Mouse (Mus musculus): ENCODE measurements at regions not wholly inside any gene's neighbourhood (a gene's known extent, or its start where the extent isn't known, plus 50 kb on each side); places are given as distances from the start of the nearest gene placed in this dataset.

DNA sequence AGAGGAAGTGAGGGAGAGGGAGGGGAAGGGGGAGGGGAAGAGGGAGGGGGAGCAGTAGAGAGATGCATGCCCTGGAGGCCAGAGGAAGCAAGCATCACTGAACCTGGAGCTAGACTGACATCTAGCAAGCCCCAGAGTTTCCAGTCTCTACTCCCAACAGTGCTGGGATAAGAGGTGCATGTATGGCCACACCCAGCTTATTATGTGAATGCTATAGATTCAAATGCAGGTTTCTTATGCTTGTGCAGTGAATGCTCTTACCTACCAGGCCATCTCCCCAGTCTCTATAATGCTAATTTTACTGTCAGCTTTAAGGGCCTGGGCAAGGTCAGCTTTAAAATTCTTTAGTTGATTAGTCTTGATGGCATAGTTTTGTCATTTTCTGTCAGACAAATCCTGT is 271.3 kb upstream of the Thsd7b start:
- no peak overlapping the region for H3K4me3 ChIP-seq (ENCODE audit: low read length)
- H3K9ac ChIP-seq (ENCODE audit: low read length): no peak overlapping the region
- no peaks in the 10 kb centered on the region for H3K4me1 ChIP-seq (ENCODE audit: control insufficient read depth, insufficient read depth, low read length)
- no peaks in the 10 kb centered on the region for H3K27me3 ChIP-seq (ENCODE audit: control insufficient read depth, insufficient read depth, low read length)
- no peak overlapping the region for H3K27ac ChIP-seq (ENCODE audit: low read length)
- no peaks in the 10 kb centered on the region for H3K36me3 ChIP-seq (ENCODE audit: control insufficient read depth, insufficient read depth)
- H3K4me2 ChIP-seq (ENCODE audit: low read depth, low read length): no peak overlapping the region
- ATAC-seq (replicated peaks; ENCODE audit: extremely low read depth, insufficient read depth, low FRiP score): no peak
- no peaks in the 10 kb centered on the region for H3K9me3 ChIP-seq (replicated peaks; ENCODE audit: control insufficient read depth, low read length)

DNA sequence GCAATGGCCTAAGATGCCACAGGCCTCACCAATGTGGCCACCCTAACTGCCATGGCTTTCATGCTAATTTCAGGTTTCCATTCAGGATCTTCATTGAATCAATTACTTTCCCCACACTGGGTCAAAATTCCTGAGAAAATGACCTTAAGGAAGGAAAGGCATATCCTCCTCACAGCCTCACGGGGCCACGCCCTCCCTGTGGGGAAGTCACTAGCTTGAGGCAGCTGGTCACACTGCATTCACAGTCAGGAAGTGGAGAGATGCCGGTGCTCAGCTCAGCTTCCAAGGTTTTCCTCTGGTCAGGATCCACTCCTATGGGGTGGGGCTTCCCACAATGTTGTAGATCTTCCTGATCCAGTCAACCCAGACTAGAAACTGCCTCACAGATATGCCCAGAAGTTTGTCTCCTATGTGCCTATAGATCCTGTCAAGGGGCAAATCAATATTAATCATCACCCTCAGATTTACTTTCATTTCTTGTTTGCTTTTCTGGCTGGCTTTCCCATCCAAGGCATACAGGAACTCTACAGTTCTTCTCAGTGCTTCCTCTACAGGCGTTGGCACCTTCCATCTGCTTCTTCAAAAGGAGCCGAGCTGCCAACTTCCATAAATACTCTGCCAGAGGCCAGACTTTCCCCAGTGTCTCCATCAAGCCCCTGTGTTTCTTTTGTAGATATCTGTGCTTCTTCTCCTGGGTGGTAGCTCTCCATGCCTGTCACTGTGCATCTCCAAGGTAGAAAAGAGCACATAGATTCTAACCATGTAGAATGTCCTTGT is 273.2 kb upstream of the Thsd7b start:
- H3K27me3 ChIP-seq (ENCODE audit: control insufficient read depth, insufficient read depth, low read length): no peaks in the 10 kb centered on the region
- no peak overlapping the region for H3K4me2 ChIP-seq (ENCODE audit: low read depth, low read length)
- no peak overlapping the region for H3K9ac ChIP-seq (ENCODE audit: low read length)
- no peak for ATAC-seq (replicated peaks; ENCODE audit: extremely low read depth, insufficient read depth, low FRiP score)
- WGBS: 54% methylated on average over 5 of the region's 5 CpGs
- no peaks in the 10 kb centered on the region for H3K9me3 ChIP-seq (replicated peaks; ENCODE audit: control insufficient read depth, low read length)
- no peaks in the 10 kb centered on the region for H3K36me3 ChIP-seq (ENCODE audit: control insufficient read depth, insufficient read depth)
- H3K4me3 ChIP-seq (ENCODE audit: low read length): no peak overlapping the region
- H3K4me1 ChIP-seq (ENCODE audit: control insufficient read depth, insufficient read depth, low read length): no peaks in the 10 kb centered on the region
- no peak overlapping the region for H3K27ac ChIP-seq (ENCODE audit: low read length)

DNA sequence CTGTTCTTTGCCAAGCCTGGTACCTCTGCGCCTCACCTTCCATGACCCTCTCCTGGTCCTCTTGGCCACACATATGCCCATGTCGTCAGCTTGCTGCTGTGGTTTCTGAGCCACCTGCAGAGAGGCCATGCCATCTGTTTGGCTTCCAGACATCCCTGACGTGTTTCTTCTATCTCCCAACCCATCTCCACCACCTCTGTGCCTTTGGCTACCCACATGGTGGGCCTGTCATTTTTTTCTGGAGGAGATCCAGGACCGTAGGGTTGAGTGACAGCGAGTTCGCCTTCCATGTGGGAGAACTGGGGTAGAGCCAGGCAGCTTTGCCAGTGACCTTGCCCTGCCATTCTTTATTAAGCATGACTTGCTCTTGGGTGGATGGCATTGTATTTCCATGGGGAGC is 278.4 kb upstream of the Thsd7b start:
- no peak overlapping the region for H3K9ac ChIP-seq (ENCODE audit: low read length)
- no peaks in the 10 kb centered on the region for H3K9me3 ChIP-seq (replicated peaks; ENCODE audit: control insufficient read depth, low read length)
- no peak overlapping the region for H3K27ac ChIP-seq (ENCODE audit: low read length)
- no peaks in the 10 kb centered on the region for H3K36me3 ChIP-seq (ENCODE audit: control insufficient read depth, insufficient read depth)
- no peaks in the 10 kb centered on the region for H3K4me1 ChIP-seq (ENCODE audit: control insufficient read depth, insufficient read depth, low read length)
- H3K4me3 ChIP-seq (ENCODE audit: low read length): no peak overlapping the region
- no peak overlapping the region for H3K4me2 ChIP-seq (ENCODE audit: low read depth, low read length)
- no peaks in the 10 kb centered on the region for H3K27me3 ChIP-seq (ENCODE audit: control insufficient read depth, insufficient read depth, low read length)
- ATAC-seq (replicated peaks; ENCODE audit: extremely low read depth, insufficient read depth, low FRiP score): no peak
- WGBS: 75% methylated on average over 6 of the region's 6 CpGs

DNA sequence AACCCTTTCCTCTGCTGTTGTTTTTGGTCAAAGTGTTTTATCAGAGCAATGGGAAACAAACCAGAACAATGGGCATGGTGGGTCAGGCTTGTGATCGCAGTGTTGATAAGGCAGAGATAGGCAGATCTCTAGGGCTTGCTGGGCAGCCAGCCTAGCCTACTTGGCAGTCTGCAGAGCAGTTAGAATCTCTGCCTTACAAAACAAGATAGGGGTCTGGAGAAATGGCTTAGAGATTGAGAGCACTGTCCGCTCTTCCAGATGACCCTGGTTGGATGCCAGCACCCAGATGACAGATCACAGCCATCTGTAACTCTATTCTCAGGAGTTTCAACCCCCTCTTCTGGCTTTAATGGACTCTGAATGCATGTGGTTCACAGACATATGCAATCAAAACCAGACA is 289.7 kb upstream of the Thsd7b start:
- Histone ChIP-seq H3K36me3 (ENCODE audit: control insufficient read depth, insufficient read depth) (no peaks in the 10 kb centered on the region), H3K4me2 (ENCODE audit: low read depth, low read length) (no peak overlapping the region), H3K27ac (ENCODE audit: low read length) (no peak overlapping the region), H3K27me3 (ENCODE audit: control insufficient read depth, insufficient read depth, low read length) (no peaks in the 10 kb centered on the region), H3K4me3 (ENCODE audit: low read length) (no peak overlapping the region), H3K9me3 (replicated peaks; ENCODE audit: control insufficient read depth, low read length) (no peaks in the 10 kb centered on the region), H3K9ac (ENCODE audit: low read length) (no peak overlapping the region), H3K4me1 (ENCODE audit: control insufficient read depth, insufficient read depth, low read length) (no peaks in the 10 kb centered on the region)
- ATAC-seq (replicated peaks; ENCODE audit: extremely low read depth, insufficient read depth, low FRiP score): no peak; the same call in 1 of the 2 replicates
- WGBS: 57% methylated on average over 2 of the region's 2 CpGs

DNA sequence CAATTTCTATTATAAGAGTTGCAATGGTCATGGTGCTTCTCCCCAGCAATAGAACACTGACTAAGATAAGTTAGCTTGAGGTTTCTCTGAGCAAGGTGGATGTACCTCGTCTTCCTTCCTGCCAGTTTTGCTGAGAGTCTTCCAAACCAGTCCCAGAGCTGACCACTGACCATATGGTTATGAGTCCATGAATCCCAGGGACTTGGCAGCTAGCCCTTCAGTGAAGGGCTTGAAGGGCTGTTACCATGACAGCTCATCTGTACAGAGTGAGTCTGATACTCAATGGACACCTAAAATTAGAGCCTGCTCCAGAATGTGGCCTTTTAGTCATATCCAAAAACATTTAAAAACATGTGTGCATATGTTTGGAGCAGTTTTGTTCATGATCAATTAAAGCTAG is 297.5 kb upstream of the Thsd7b start:
- Histone ChIP-seq H3K4me2 (ENCODE audit: low read depth, low read length) (no peak overlapping the region), H3K9me3 (replicated peaks; ENCODE audit: control insufficient read depth, low read length) (no peaks in the 10 kb centered on the region), H3K4me3 (ENCODE audit: low read length) (no peak overlapping the region), H3K9ac (ENCODE audit: low read length) (no peak overlapping the region), H3K27me3 (ENCODE audit: control insufficient read depth, insufficient read depth, low read length) (no peaks in the 10 kb centered on the region), H3K36me3 (ENCODE audit: control insufficient read depth, insufficient read depth) (no peaks in the 10 kb centered on the region), H3K4me1 (ENCODE audit: control insufficient read depth, insufficient read depth, low read length) (no peaks in the 10 kb centered on the region), H3K27ac (ENCODE audit: low read length) (no peak overlapping the region)
- WGBS: 66% methylated on average over 1 of the region's 1 CpGs
- ATAC-seq (replicated peaks; ENCODE audit: extremely low read depth, insufficient read depth, low FRiP score): no peak

DNA sequence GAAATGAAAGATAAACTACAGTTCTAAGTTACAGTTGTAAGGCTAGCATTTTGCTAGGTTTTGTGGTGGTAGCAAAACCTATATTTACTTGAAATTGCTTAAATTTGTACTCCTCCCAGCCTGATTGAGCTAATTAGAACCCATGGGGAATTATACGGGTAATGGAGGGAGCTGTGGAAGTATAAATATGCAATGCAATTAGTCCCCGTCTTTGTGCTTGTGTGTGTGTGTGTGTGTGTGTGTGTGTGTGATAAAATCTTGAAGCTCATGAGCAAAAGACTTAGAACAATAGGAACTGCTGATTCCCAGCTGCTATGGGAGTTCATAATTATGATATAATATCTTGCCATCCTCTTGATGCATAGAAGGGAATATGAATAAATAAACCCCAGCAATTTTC is 321.7 kb upstream of the Thsd7b start:
- 78% methylated on average over 2 of the region's 2 CpGs for WGBS
- Histone ChIP-seq H3K9ac (ENCODE audit: low read length) (no peak overlapping the region), H3K36me3 (ENCODE audit: control insufficient read depth, insufficient read depth) (no peaks in the 10 kb centered on the region), H3K27me3 (ENCODE audit: control insufficient read depth, insufficient read depth, low read length) (no peaks in the 10 kb centered on the region), H3K4me2 (ENCODE audit: low read depth, low read length) (no peak overlapping the region), H3K27ac (ENCODE audit: low read length) (no peak overlapping the region), H3K9me3 (replicated peaks; ENCODE audit: control insufficient read depth, low read length) (no peaks in the 10 kb centered on the region), H3K4me3 (ENCODE audit: low read length) (no peak overlapping the region), H3K4me1 (ENCODE audit: control insufficient read depth, insufficient read depth, low read length) (no peaks in the 10 kb centered on the region)
- no peak for ATAC-seq (replicated peaks; ENCODE audit: extremely low read depth, insufficient read depth, low FRiP score)

DNA sequence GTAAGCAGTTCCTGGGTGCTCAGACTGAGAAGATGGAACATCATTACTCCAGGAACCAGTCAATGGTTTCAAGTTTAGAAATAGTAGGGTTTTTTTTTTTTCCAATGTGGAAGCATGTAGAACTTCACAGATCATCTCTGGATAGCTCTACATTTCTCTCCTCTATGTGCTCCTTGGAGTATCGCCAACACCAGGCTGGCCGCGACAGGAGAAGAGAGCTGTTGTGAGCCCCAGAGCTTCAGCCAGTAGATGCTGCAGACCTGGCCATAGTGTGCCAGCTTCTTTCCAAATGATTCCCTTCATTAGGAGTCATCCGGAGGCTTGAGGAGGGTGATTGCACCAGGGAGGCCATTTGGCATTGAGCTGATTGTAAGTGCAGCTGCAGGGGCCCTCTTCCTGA is 322.6 kb upstream of the Thsd7b start:
- no peak for ATAC-seq (replicated peaks; ENCODE audit: extremely low read depth, insufficient read depth, low FRiP score)
- Histone ChIP-seq H3K27me3 (ENCODE audit: control insufficient read depth, insufficient read depth, low read length) (no peaks in the 10 kb centered on the region), H3K4me3 (ENCODE audit: low read length) (no peak overlapping the region), H3K4me1 (ENCODE audit: control insufficient read depth, insufficient read depth, low read length) (no peaks in the 10 kb centered on the region), H3K36me3 (ENCODE audit: control insufficient read depth, insufficient read depth) (no peaks in the 10 kb centered on the region), H3K9ac (ENCODE audit: low read length) (no peak overlapping the region), H3K27ac (ENCODE audit: low read length) (no peak overlapping the region), H3K9me3 (replicated peaks; ENCODE audit: control insufficient read depth, low read length) (no peaks in the 10 kb centered on the region), H3K4me2 (ENCODE audit: low read depth, low read length) (no peak overlapping the region)
- WGBS: 74% methylated on average over 4 of the region's 4 CpGs

DNA sequence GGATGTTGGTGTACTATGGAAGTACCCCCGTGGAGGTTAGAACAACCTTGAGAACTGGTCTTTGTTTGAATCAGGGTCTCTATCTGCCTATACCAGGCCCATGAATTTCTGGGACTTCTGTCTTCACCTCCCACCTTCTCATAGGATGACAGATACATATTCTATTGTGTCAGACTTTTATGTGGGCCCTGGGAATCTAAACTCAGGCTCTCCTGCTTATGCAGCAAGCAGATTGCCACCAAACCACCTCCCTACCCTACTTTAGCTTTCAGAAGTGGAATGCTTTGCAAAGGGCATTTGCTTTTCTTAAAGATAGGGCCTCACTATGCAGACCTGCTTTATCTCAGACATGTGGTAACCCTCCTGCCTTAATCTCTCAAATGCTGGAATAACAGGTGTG is 322.7 kb upstream of the Cxcr4 start:
- Histone ChIP-seq H3K4me3 (ENCODE audit: low read length) (no peak overlapping the region), H3K4me1 (ENCODE audit: control insufficient read depth, insufficient read depth, low read length) (no peaks in the 10 kb centered on the region), H3K27ac (ENCODE audit: low read length) (no peak overlapping the region), H3K9ac (ENCODE audit: low read length) (no peak overlapping the region), H3K36me3 (ENCODE audit: control insufficient read depth, insufficient read depth) (no peaks in the 10 kb centered on the region), H3K4me2 (ENCODE audit: low read depth, low read length) (no peak overlapping the region), H3K27me3 (ENCODE audit: control insufficient read depth, insufficient read depth, low read length) (no peaks in the 10 kb centered on the region), H3K9me3 (replicated peaks; ENCODE audit: control insufficient read depth, low read length) (no peaks in the 10 kb centered on the region)
- no peak for ATAC-seq (replicated peaks; ENCODE audit: extremely low read depth, insufficient read depth, low FRiP score)
- WGBS: 77% methylated on average over 1 of the region's 1 CpGs

DNA sequence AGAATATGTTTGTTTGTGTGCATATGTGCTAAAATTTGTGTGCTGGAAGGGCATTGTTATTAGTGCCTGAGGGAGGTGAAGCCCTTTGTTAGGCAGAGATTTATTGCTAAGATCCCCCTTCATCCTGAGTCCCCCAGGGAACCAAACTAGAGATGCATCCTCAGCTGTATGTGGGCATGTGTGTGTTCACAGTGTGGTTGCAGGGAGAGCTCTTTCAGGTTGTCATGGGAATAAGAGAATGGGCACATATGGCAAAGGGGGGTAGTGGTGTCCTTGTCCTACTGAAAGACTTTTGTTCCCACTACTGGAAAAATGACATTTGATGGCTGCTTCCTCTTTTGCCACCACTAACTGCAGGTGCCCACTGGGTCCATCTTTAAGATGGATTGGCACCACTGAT is 320.4 kb upstream of the Cxcr4 start:
- H3K36me3 ChIP-seq (ENCODE audit: control insufficient read depth, insufficient read depth): no peaks in the 10 kb centered on the region
- no peak for ATAC-seq (replicated peaks; ENCODE audit: extremely low read depth, insufficient read depth, low FRiP score)
- H3K9ac ChIP-seq (ENCODE audit: low read length): no peak overlapping the region
- no peaks in the 10 kb centered on the region for H3K27me3 ChIP-seq (ENCODE audit: control insufficient read depth, insufficient read depth, low read length)
- no peak overlapping the region for H3K27ac ChIP-seq (ENCODE audit: low read length)
- no peak overlapping the region for H3K4me2 ChIP-seq (ENCODE audit: low read depth, low read length)
- H3K4me3 ChIP-seq (ENCODE audit: low read length): no peak overlapping the region
- H3K9me3 ChIP-seq (replicated peaks; ENCODE audit: control insufficient read depth, low read length): no peaks in the 10 kb centered on the region
- H3K4me1 ChIP-seq (ENCODE audit: control insufficient read depth, insufficient read depth, low read length): peaks cover 2% of the 10 kb centered on the region; the same call in 1 of the 2 replicates
